8 mouse cellular contexts compared by ENCODE assay signal in genomic region chr11:62613657-62614365, GRCm38 (mm10). TPM values are rescaled to one million over a fixed set of nuclear protein-coding genes. Genes with fewer than 3 reads are reported as not detected.
DNase-seq lines count a peak whose midpoint lies in the region; ATAC-seq lines count a peak whose summit lies in the region.

No protein-coding gene starts in this region.

- peaks cover 10% of the 10 kb centered on the region for H3K4me1 ChIP-seq in hindbrain, embryonic 11.5 days (replicated peaks; ENCODE audit: control insufficient read depth, insufficient read depth, low read length)
- H3K4me1 ChIP-seq in lung, embryonic 16.5 days (replicated peaks; ENCODE audit: control insufficient read depth, insufficient read depth, low read length), result peaks cover 8% of the 10 kb centered on the region; the same call in 1 of the 2 replicates

- no peaks in the 10 kb centered on the region for H3K9me3 ChIP-seq in hindbrain, embryonic 11.5 days (ENCODE audit: control insufficient read depth, low read length)
- no peaks in the 10 kb centered on the region for H3K9me3 ChIP-seq in lung, embryonic 16.5 days (ENCODE audit: control insufficient read depth, low read length)

- H3K27ac ChIP-seq in hindbrain, embryonic 11.5 days (ENCODE audit: low read depth, low read length), result peak overlapping the region; percentile 87
- peak overlapping the region; percentile 0; the same call in 1 of the 2 replicates for H3K27ac ChIP-seq in lung, embryonic 16.5 days (ENCODE audit: low read length)

- H3K4me3 ChIP-seq in hindbrain, embryonic 11.5 days (ENCODE audit: low read depth, low read length), result no peak overlapping the region
- H3K4me3 ChIP-seq in lung, embryonic 16.5 days (ENCODE audit: low read length), result peak overlapping the region; percentile 15; the same call in 1 of the 2 replicates

- H3K4me2 ChIP-seq in hindbrain, embryonic 11.5 days (replicated peaks; ENCODE audit: low read depth, low read length), result peak overlapping the region; percentile 29
- peak overlapping the region; percentile 43 for H3K4me2 ChIP-seq in lung, embryonic 16.5 days (ENCODE audit: low read depth, low read length)

- H3K9ac ChIP-seq in hindbrain, embryonic 11.5 days (ENCODE audit: low read depth, low read length), result peak overlapping the region; percentile 53; the same call in 1 of the 2 replicates
- peak overlapping the region; percentile 45 for H3K9ac ChIP-seq in lung, embryonic 16.5 days (ENCODE audit: low read length)

- H3K36me3 ChIP-seq in hindbrain, embryonic 11.5 days (ENCODE audit: control insufficient read depth, insufficient read depth, low read length), result 0 out of 2 replicates have a peak, but pooled peaks cover under 1% of the 10 kb centered on the region
- peaks cover 6% of the 10 kb centered on the region for H3K36me3 ChIP-seq in lung, embryonic 16.5 days (ENCODE audit: control insufficient read depth, insufficient read depth, low read length)

- peak; percentile 93 for DNase-seq in MN1 (ENCODE audit: low spot score)
- DNase-seq in cerebellum, adult 9-10 months, result peak; percentile 94
- peak; percentile 88 to 97 for DNase-seq in frontal cortex, adult 2 months (ENCODE audit: extremely low spot score in 1 of 2, low spot score in 1 of 2)
- DNase-seq in hindbrain, embryonic 11.5 days (ENCODE audit: low spot score), result peak; percentile 99
- DNase-seq in layer of hippocampus, adult 9-11 months, result peak; percentile 92
- DNase-seq in ovary, postnatal 10 days (ENCODE audit: low spot score), result peak; percentile 94
- peak; percentile 90 for DNase-seq in thymus, postnatal 0 days (ENCODE audit: low spot score)

- WGBS in hindbrain, embryonic 11.5 days, result 8% methylated on average over 19 of the region's 19 CpGs
- 21% methylated on average over 19 of the region's 19 CpGs for WGBS in lung, embryonic 16.5 days

- ATAC-seq in hindbrain, embryonic 11.5 days (ENCODE audit: low FRiP score), result peak; percentile 90
- peak; percentile 96 for ATAC-seq in lung, embryonic 16.5 days (ENCODE audit: low read depth)

- H3K27me3 ChIP-seq in hindbrain, embryonic 11.5 days (ENCODE audit: control insufficient read depth, insufficient read depth, low read length), result no peaks in the 10 kb centered on the region
- H3K27me3 ChIP-seq in lung, embryonic 16.5 days (ENCODE audit: control insufficient read depth, insufficient read depth, low read depth, low read length), result no peaks in the 10 kb centered on the region

RNA-seq across cellular contexts. Expression of gene Lrrc75a, which starts 34.5 kb away (rescaled TPM):
- 19.9 and 23.7 TPM in 2 replicates for polyA plus RNA-seq in frontal cortex, adult 2 months (2012; rRNA removed)
- 16.2 and 16.7 TPM in 2 replicates for polyA plus RNA-seq in hindbrain, embryonic 11.5 days (2014; fragmentation: Nextera tagmentation; extraction: Ambion mirVana)
- polyA plus RNA-seq in lung, embryonic 16.5 days (2015; fragmentation: Nextera tagmentation; extraction: Ambion mirVana), result 10.6 and 11.8 TPM in 2 replicates
- 2.2 and 3.4 TPM in 2 replicates for polyA plus RNA-seq in thymus, postnatal 0 days (2015; fragmentation: Nextera tagmentation; extraction: Ambion mirVana)

RNA-seq across cellular contexts. Expression of gene Mmgt2, which starts 34.7 kb away (rescaled TPM):
- polyA plus RNA-seq in frontal cortex, adult 2 months (2012; rRNA removed), result 44.4 TPM in 2 replicates
- polyA plus RNA-seq in hindbrain, embryonic 11.5 days (2014; fragmentation: Nextera tagmentation; extraction: Ambion mirVana), result 38.8 and 43.5 TPM in 2 replicates
- 34.6 and 38.1 TPM in 2 replicates for polyA plus RNA-seq in lung, embryonic 16.5 days (2015; fragmentation: Nextera tagmentation; extraction: Ambion mirVana)
- polyA plus RNA-seq in thymus, postnatal 0 days (2015; fragmentation: Nextera tagmentation; extraction: Ambion mirVana), result 54.3 and 63.7 TPM in 2 replicates

RNA-seq across cellular contexts. Expression of gene Trpv2, which starts 39.5 kb away (rescaled TPM):
- 16.8 TPM in 2 replicates for polyA plus RNA-seq in frontal cortex, adult 2 months (2012; rRNA removed)
- 6.5 and 8.9 TPM in 2 replicates for polyA plus RNA-seq in hindbrain, embryonic 11.5 days (2014; fragmentation: Nextera tagmentation; extraction: Ambion mirVana)
- 4.8 and 4.9 TPM in 2 replicates for polyA plus RNA-seq in lung, embryonic 16.5 days (2015; fragmentation: Nextera tagmentation; extraction: Ambion mirVana)
- polyA plus RNA-seq in thymus, postnatal 0 days (2015; fragmentation: Nextera tagmentation; extraction: Ambion mirVana), result 48.1 and 51.6 TPM in 2 replicates
